Mouse (Mus musculus): Measurements from ENCODE around the gene Hacd2. TPM values are rescaled to one million over a fixed set of nuclear protein-coding genes. Genes with fewer than 3 reads are reported as not detected.

The Hacd2 gene
- total RNA-seq, 2 experiments from 2014 or later, result 1.0 to 3.7 TPM

- no peak for DNase-seq
Observed at GRCm38 (mm10) chr16:35113496-35113895, 91.3 kb downstream of the Hacd2 start.

DNA sequence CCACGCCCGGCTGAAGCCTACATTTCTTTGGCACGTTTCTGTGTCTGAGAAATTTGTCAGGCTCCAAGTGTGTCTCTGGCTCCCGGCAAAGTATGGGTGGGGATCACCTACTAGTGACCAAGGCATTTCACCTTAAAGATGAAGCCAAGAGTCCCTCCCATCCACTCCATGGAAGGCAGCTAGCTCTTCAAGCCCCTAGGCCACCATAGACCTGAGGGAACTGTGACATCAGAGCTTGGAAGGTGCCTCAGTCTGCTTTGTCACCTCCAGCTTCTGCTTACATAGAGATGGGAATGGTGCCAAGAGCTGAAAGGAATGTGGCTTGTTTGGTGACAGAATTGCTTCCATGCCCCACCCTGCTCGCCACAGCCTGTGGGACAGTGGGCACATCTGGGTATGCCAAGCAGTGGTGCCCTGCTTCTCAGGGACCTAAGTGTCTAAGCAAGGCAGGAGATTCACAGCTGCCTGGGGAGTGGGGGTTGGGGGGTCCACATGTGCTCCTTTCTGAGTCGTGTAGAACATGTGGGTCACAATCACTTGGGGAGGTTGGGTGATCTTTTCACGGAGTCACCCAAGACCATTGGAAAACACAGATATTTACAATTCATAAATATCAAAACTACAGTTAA lies 94.2 kb downstream of the Hacd2 start:
- DNase-seq, result no peak

DNA sequence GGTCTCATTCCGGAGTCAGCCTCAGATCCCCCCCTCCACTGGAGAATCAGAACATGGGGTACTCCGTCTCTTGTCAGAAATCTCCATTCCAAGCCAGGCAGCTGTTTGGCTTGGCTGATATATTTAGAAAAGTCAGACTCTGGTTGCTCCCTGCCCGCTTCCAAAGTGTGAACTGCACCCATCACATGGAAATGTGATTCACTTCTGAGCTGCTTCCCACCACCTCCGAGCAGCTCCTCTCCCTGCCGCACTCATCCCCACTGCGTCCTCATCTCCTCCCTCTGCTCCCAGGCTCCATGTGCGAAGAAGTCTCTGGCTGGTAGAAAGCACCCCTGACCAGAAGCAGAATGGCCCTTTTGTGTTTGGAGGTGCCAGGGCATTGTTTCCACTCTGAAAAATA lies 95.2 kb downstream of the Hacd2 start:
- DNase-seq, result peak; percentile 47

GRCm38 (mm10) chr16:35120603-35121002 lies 98.4 kb downstream of the Hacd2 start:
- no peak for DNase-seq

- DNase-seq, result no peak
Observed at GRCm38 (mm10) chr16:35127270-35127669, 105.0 kb downstream of the Hacd2 start.

DNA sequence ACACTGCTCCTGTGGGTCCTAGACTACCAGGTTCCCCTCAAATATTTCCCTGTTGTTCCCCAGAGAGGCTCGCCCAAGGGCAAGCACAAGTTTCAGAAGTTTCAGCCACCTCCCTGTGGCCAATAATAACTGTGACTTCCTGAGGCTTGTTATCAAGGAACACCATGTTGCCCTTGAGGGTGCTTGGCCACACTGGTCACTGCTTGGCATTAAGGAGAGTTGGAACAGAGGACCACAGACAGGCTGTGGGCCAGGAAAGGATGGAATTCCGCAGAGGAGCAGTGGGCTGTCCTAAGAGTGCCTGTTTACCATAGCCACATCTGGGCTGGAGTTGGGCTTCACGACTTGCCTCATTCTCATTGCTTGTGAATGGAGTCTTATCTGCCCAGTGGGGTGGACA lies 107.9 kb downstream of the Hacd2 start:
- DNase-seq, result no peak

DNA sequence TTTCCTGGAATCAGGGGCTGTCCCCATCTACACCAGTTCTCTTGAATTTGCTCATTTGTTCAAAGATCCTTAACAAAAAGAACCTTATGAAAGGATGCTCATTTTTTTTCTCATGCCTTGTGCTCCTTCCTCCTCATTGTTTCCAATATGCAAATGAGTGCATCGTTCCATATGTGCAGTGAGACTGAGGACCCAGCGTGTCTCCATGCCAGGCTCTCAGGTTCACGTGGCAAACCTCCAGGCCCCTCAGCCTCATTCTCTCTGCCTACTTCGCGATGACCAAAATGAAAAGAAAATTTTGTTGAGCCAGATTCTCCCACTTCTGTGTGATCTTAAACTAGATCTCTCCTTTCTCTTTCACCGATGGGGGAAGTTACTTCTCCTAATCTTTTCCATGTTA lies 117.2 kb downstream of the Hacd2 start:
- no peak for DNase-seq

DNA sequence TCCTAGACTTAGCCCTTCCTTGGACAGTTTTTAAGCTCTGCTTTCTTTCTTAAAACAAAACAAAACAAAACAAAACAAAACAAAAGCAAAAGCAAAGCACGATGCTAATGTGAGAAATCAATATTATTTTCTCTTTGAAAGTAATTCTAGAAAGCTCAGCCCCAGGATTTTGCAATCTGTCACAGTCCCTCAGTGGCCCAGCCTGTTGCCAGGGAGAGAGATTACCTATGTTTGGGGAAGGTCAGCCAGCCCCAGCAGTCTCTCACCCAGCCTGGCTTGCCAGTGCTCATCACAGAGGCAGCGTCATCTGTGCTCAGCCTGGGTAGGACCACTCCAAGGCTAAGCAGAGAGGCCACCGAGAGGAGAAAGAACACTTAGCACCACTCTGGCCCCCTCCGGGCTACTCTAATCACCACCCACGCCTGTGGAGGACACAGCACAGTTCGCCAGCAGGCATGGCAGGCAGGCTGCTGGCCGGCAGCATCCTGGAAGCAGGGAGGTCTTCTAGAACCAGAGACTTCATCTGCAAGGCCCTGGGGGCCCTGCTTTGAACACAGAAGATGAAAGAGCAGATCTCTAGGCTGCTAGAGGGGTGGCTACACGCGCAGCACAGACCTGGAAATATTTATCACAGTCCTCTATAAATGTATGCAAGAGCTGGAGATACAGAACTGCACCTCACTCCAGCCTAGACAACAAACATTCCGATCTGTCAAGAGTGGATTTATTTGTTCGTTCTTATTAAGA lies 117.8 kb downstream of the Hacd2 start:
- DNase-seq, result no peak

DNA sequence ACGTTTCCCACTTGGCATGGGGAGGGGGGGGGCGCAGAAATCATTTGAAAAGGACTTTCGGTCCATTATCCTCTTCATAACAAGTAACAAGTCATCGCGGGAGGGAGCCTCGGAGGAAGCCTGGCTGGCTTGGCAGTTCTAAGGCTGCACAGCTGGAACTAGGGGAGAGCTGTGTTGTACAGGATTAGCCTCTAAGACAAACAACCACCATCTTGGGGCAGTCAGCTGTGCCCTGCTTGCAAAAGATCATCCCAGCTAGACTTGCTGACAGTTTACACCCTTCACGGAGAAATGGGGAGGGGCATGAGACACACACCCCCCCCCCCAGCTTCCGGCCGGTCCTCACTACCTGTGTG lies 118.4 kb downstream of the Hacd2 start:
- no peak for DNase-seq

GRCm38 (mm10) chr16:35141839-35142238 lies 119.6 kb downstream of the Hacd2 start:
- DNase-seq, result no peak

DNA sequence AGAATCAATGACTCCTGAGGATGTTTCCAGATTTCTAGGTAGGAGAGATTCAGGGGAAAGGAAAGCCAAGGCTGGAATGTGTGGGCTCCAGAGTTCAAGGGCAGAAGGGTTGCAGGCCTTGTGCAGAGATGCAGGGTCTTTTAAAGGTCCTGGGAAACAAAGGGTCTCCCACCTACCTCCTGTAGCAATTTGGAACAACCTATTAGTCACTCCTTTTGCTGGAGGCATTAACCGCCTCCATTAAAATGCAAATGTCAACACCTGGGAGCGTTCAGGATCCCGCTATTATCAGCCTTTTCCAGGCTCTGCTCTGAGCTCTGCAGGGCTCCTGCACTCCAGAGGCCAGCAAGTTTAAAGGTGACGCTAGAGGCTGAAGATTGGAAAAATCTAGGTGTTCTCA lies 123.9 kb downstream of the Hacd2 start:
- DNase-seq, result no peak

GRCm38 (mm10) chr16:35153146-35153755 lies 131.0 kb downstream of the Hacd2 start:
- no peak for DNase-seq

DNA sequence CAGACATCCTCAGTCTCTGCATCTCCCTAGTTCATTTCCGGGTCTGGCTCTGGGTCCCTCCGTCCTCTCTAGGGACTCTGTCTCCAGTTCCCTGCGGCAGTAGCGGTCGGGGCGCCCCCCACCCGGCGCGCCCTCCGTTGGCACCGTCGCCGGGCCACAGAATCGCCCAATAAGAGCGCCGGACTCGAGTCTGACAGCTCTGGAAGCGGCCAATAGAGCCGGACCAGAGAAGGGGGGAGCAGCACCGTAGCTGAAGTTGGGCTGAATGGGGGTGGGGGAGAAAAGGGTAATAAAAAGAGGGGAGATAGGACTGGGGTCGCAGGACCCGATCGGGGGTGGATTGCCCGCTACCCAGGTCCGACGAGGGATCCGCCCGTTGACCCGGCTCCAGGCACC lies 132.0 kb downstream of the Hacd2 start:
- DNase-seq, result no peak

DNA sequence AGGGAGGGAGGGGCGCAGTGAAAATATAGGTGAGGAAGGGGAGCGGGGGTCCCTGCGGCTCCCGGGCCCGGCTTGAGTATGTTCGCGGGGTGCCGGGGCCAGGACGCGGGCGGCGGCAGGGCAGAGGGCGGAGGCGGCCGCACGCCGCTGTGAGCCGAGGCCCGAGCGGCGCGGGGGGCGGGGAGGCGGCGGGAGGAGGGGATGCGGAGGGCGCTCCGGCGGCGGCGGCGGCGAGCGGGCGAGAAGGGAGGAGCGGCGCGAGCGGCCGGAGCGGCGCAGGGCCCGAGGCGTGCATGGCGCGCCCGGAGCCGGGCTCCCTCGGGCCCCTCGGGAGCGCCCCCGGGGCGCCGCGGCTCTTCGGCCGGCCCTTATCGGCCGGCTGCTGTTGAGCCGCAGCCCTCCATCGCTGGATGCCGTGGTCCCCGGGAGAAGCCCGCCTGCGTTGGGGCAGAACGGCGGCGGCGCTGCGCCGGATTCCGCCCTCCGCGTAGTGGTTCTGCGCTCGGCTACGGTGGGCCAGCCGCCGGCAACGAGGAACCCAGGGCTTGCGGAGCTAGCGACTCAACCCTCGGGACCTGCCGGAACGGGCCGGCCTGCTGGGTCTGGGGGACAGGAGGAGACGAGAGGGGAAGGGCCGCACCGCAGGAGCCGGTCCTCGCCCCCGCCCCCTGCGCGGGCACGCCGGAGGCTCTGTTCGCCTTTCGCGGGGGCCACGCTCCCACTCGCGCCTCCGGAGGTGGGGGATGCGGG lies 132.6 kb downstream of the Hacd2 start, which contains the start of gene Adcy5:
Gene Adcy5, plus strand, starts transcription at position 237 of the 750 bp plus-strand sequence.
- no peak for DNase-seq

DNA sequence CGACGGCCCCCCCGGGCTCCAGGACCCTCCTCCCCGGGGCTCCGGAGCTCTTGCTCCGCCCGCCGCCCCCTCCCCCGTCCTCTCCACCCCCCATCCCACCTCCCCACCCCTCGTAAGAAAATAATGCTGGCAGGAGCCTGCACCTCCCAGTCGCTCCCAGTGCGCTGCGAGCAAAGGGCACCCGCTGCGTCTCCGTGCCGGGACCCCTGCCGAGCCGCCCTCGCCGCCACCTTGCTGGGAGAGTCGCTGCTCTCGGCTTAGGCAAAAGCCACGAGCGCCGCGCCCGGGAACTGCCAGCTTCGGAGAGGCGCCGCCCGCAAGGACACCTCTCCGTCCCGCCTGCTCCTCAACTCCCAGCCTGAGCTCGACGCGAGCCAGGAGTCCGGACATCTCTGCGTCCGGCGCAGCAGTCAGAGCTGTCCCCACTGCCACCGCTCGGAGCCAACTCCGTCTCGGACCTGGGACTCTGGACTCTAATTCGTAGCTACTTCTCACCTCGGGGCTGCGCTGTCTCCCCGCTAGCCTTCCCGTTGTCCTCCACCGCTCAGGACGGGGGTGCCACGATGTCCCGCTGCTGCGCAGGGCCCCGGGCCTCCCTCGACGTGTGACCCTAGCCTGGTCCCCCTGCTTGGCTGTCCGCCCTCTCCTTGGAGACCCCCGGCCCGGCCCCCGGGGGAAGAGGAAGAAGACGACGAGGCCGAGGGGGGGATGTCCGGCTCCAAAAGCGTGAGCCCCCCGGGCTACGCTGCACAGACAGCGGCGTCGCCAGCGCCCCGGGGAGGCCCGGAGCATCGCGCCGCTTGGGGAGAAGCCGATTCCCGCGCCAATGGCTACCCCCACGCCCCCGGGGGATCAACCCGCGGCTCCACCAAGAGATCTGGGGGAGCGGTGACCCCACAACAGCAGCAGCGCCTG lies 133.4 kb downstream of the Hacd2 start:
- DNase-seq, result no peak

DNA sequence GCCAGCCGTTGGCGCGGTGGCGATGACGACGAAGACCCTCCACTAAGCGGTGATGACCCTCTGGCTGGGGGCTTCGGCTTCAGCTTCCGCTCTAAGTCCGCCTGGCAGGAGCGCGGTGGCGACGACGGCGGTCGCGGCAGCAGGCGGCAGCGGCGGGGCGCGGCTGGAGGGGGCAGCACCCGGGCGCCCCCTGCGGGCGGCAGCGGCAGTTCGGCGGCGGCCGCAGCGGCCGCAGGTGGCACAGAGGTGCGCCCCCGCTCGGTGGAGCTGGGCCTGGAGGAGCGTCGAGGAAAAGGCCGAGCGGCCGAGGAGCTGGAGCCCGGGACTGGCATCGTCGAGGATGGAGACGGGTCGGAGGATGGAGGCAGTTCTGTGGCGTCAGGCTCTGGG lies 134.1 kb downstream of the Hacd2 start:
- peak; percentile 40 for DNase-seq

DNA sequence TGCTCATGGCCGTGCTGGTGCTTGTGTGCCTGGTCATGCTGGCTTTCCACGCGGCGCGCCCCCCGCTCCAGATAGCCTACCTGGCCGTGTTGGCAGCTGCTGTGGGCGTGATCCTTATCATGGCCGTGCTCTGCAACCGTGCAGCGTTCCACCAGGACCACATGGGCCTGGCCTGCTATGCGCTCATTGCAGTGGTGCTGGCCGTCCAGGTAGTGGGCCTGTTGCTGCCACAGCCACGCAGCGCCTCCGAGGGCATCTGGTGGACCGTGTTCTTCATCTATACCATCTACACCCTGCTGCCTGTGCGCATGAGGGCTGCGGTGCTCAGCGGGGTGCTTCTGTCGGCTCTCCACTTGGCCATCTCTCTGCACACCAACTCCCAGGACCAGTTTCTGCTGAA lies 134.6 kb downstream of the Hacd2 start:
- no peak for DNase-seq

Data from gastrocnemius, postnatal 25 days (tissue).